Mouse (Mus musculus) kidney, adult 2 months (tissue): ENCODE data around the gene Snx29. TPM values are rescaled to one million over a fixed set of nuclear protein-coding genes. Genes with fewer than 3 reads are reported as not detected.

Experiments used
- DNase-seq: peaks from one replicate; pipeline ENCODE4 v3.0.0; 2021
- H3K27ac ChIP-seq: fragments of 200-500 bp; 2 replicates; pipeline ENCODE4 v1.5.1; 2012; ENCODE audit warnings: low read depth, low read length, control low read depth, inconsistent platforms; ENCODE audit not compliant: insufficient read depth
- H3K27me3 ChIP-seq: fragments of 200-500 bp; replicated peaks from 2 replicates; pipeline ENCODE4 v1.6.1; 2012; ENCODE audit warnings: mild to moderate bottlenecking, moderate library complexity, low read length, inconsistent platforms; ENCODE audit not compliant: control insufficient read depth, insufficient read depth
- H3K36me3 ChIP-seq: fragments of 200-500 bp; 2 replicates; pipeline ENCODE4 v1.6.1; 2012; ENCODE audit warnings: mild to moderate bottlenecking, moderate library complexity, low read length, inconsistent platforms; ENCODE audit not compliant: control insufficient read depth, insufficient read depth
- H3K4me1 ChIP-seq: fragments of 200-500 bp; 2 replicates; pipeline ENCODE4 v1.6.1; 2011; ENCODE audit warnings: low read length; ENCODE audit not compliant: control insufficient read depth, insufficient read depth
- H3K4me3 ChIP-seq: fragments of 200-500 bp; 2 replicates; pipeline ENCODE4 v1.5.1; 2011; ENCODE audit warnings: mild to moderate bottlenecking, low read depth, low read length, control low read depth; ENCODE audit not compliant: insufficient read depth
- CTCF ChIP-seq: fragments of 200-500 bp; conservative IDR thresholded peaks from 2 replicates; pipeline ENCODE4 v1.5.1; 2011; ENCODE audit warnings: low read depth, mild to moderate bottlenecking, control low read depth, low read length, moderate library complexity, mixed read lengths; ENCODE audit not compliant: insufficient read depth, insufficient read length
- POLR2A ChIP-seq: fragments of 200-500 bp; IDR thresholded peaks from one replicate; pipeline ENCODE4 v1.6.1; 2011; ENCODE audit warnings: low read depth, low read length, control low read depth
- WGBS: fragments of 180-500 bp; shearing (Covaris S2); methylation state at CpG from one replicate; pipeline ENCODE4 v1.1.7; 2018; 5-methylcytosine and 5-hydroxymethylcytosine counted together
- polyA plus RNA-seq: library from polyadenylated mRNA; depleted of rRNA; stranded (reverse); fragments of >200 nt; gene quantifications from 2 replicates; pipeline ENCODE4 v1.2.3, GENCODE M21; 2012

Gene Snx29
- polyA plus RNA-seq, 1 experiment: 64.8 TPM

DNA sequence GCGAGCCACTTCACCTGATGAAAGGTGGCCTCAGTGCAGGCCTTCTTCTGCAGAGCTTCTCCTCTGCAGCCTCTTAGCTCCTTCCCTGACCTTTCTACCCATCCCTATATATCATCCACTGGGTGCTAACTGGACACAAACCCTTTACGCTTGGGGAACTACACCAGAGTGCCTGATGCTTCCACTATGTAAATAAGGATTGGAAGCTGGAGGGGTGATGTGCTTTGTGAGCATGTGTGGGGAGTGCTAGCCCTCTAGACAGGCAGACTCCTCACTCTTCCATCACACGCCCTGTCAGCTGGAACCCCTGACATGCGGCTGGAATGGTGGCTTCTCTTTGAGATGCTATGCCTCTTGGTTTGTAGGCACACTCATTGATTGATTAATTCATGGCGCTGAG, 370.0 kb downstream of the Snx29 start:
- DNase-seq: no peak
- Histone ChIP-seq H3K36me3 (no peaks in the 10 kb centered on the region), H3K27me3 (no peaks in the 10 kb centered on the region), H3K4me3 (no peak overlapping the region), H3K27ac (no peak overlapping the region), H3K4me1 (no peaks in the 10 kb centered on the region)
- 72% methylated on average over 5 of the region's 5 CpGs for WGBS
- TF ChIP-seq POLR2A: no peak

DNA sequence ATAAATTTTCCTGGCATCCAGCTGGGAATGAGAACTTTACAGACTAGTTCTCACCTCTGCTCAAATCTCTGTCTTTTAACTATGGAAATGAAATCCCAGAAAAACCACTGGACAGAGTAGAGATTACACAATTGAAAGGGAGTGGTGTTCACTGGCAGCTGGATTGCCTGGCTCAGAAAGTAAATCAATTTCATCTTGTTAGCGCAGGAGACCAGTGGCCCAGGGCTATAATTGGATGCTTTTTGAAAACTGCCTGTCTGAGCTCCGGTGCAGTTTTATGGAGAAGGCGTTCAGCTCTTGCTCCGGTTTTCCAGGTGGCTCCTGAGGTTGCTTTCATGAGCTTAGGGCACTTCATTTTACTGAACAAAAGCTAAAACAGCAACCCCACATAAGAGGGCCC, 371.7 kb downstream of the Snx29 start:
- 72% methylated on average over 4 of the region's 4 CpGs for WGBS
- Histone ChIP-seq H3K27me3 (no peaks in the 10 kb centered on the region), H3K4me3 (no peak overlapping the region), H3K36me3 (no peaks in the 10 kb centered on the region), H3K27ac (no peak overlapping the region), H3K4me1 (no peaks in the 10 kb centered on the region)
- DNase-seq: no peak
- TF ChIP-seq CTCF: no peak
- no peak for TF ChIP-seq POLR2A

DNA sequence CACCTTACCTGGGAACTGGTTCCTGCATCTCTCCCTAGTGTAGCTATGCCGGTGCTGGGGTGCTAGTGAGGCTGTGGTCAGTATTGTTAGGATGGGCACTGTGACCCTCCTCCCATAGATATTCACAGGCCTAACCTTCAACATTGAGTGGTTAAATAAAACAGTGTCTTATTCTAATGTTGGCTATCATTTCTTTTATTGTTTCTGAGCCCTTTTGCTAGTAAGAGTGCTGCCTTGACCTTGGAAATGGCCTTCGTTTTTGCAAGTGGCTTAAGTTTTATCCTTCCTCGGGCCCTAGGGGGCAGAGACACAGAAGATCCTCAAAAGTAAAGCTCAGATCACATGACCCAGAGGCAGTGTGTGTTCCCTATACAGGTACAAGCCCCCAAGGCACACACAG, 374.1 kb downstream of the Snx29 start:
- no peaks in the 10 kb centered on the region for H3K27me3 ChIP-seq
- no peak overlapping the region for H3K4me3 ChIP-seq
- TF ChIP-seq CTCF (no peak), POLR2A (no peak)
- no peak overlapping the region for H3K27ac ChIP-seq
- H3K4me1 ChIP-seq: no peaks in the 10 kb centered on the region
- H3K36me3 ChIP-seq: no peaks in the 10 kb centered on the region
- 63% methylated on average over 3 of the region's 3 CpGs for WGBS
- no peak for DNase-seq

- H3K27me3 ChIP-seq: no peaks in the 10 kb centered on the region
- TF ChIP-seq CTCF (peak; percentile 73), POLR2A (no peak)
- no peak overlapping the region for H3K4me3 ChIP-seq
- 0 out of 2 replicates have a peak, but pooled peaks cover 3% of the 10 kb centered on the region for H3K4me1 ChIP-seq
- WGBS: 70% methylated on average over 8 of the region's 8 CpGs
- H3K27ac ChIP-seq: no peak overlapping the region
- no peaks in the 10 kb centered on the region for H3K36me3 ChIP-seq
- no peak for DNase-seq
These were observed 375.1 kb downstream of the Snx29 start for GRCm38 (mm10) chr16:11697710-11698357.

DNA sequence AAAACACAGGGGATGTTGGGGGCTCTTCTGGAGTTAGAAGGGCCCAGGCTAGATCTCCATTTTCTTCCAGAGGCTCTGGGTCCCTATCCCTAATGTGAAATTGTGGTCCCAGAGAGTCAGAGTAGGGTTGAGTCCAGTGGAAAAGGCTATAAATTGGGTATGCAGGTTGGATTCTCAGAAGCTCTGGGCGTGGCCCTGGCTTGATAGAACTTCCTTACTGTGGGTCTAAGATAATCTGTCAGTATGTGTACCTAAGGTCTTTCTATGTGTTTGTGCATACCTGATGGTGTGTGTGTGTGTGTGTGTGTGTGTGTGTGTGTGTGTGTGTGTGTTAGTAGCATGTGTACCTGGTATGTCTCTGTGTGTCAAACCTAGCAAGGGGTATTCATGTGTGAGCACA, 378.9 kb downstream of the Snx29 start:
- 0 out of 2 replicates have a peak, but pooled peaks cover 3% of the 10 kb centered on the region for H3K4me1 ChIP-seq
- no peak for DNase-seq
- TF ChIP-seq POLR2A (no peak), CTCF (no peak)
- no peak overlapping the region for H3K27ac ChIP-seq
- WGBS: 97% methylated on average over 1 of the region's 1 CpGs
- no peaks in the 10 kb centered on the region for H3K27me3 ChIP-seq
- H3K4me3 ChIP-seq: no peak overlapping the region
- no peaks in the 10 kb centered on the region for H3K36me3 ChIP-seq

DNA sequence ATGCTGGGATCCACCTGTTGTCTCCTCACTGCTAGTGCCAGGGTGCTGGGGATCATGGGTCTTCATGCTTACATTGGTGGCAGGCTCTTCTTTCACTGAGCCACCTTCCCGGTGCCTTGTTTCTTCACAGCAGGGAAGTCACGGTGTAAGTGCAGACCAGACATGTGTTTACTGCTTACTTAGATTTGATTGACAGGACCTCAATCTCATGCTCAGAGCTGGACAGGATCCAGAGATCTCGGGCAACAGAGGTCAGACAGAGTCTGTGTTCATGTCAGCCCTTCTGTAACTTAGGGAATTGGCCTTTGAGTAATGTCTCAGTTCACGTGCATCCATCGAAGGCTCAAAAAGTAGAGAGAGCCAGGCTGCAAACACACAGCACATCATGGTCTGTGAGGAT, 381.4 kb downstream of the Snx29 start:
- H3K4me3 ChIP-seq: no peak overlapping the region
- peak; percentile 24 for DNase-seq

GRCm38 (mm10) chr16:11705456-11705855, 382.7 kb downstream of the Snx29 start:
- DNase-seq: no peak
- Histone ChIP-seq H3K4me3 (no peak overlapping the region), H3K36me3 (no peaks in the 10 kb centered on the region), H3K27me3 (no peaks in the 10 kb centered on the region), H3K27ac (no peak overlapping the region), H3K4me1 (0 out of 2 replicates have a peak, but pooled peaks cover 3% of the 10 kb centered on the region)
- WGBS: 85% methylated on average over 4 of the region's 4 CpGs
- TF ChIP-seq CTCF: no peak
- no peak for TF ChIP-seq POLR2A

More for the DNA sequence above, 381.4 kb downstream of the Snx29 start:
- H3K36me3 ChIP-seq: no peaks in the 10 kb centered on the region
- H3K4me1 ChIP-seq: 0 out of 2 replicates have a peak, but pooled peaks cover 3% of the 10 kb centered on the region
- H3K27ac ChIP-seq: no peak overlapping the region
- no peaks in the 10 kb centered on the region for H3K27me3 ChIP-seq
- WGBS: 46% methylated on average over 5 of the region's 5 CpGs
- TF ChIP-seq POLR2A (no peak), CTCF (no peak)
